Mouse (Mus musculus) liver, adult 2 months (tissue): ENCODE measurements around the gene Abcc3.

ENCODE experiments used
- CTCF ChIP-seq: fragments of 200-500 bp; IDR thresholded peaks from 2 replicates; pipeline ENCODE4 v1.5.1; 2011; ENCODE audit warnings: low read depth, low read length, control low read depth
- POLR2A ChIP-seq: fragments of 200-500 bp; IDR thresholded peaks from 2 replicates; pipeline ENCODE4 v1.6.1; 2011; ENCODE audit warnings: low read length, control low read depth; ENCODE audit not compliant: insufficient read depth; ENCODE audit errors: extremely low read depth

DNA sequence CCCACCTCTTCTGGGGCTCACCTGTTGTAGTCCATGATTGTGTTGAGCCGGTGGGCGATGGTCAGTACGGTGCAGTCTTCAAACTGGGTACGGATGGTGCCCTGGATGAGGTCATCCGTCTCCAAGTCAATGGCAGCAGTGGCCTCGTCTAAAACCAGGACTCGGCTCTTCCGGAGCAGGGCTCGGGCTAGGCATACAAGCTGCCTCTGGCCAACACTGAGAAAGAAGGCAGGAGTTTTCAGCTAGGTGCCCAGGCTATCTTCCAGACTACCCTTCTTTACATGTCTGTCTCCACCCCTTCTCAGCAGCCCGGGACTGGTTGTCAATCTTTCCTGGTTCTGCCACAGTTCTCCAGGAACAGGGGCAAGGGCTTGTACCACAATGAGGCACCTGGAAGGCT lies 46.9 kb downstream of the Abcc3 start:
- TF ChIP-seq CTCF = no peak
- no peak for TF ChIP-seq POLR2A
